Mouse (Mus musculus) ES-E14 (cell line): ENCODE results near the gene Chrna7.

Source experiments
- CHD2 ChIP-seq: IDR thresholded peaks from 2 replicates; pipeline ENCODE4 v1.6.1; 2014; ENCODE audit warnings: mild to moderate bottlenecking, low read depth, low read length, inconsistent platforms
- HCFC1 ChIP-seq: IDR thresholded peaks from 2 replicates; pipeline ENCODE4 v1.6.1; 2012; ENCODE audit warnings: low read length, inconsistent platforms, borderline replicate concordance; ENCODE audit not compliant: insufficient read depth
- MAFK ChIP-seq: IDR thresholded peaks from 2 replicates; pipeline ENCODE4 v1.6.1; 2014; ENCODE audit warnings: mild to moderate bottlenecking, low read depth, low read length, inconsistent platforms; ENCODE audit not compliant: insufficient read depth
- ZC3H11A ChIP-seq: IDR thresholded peaks from 2 replicates; pipeline ENCODE4 v1.6.1; 2012; ENCODE audit warnings: low read depth, mild to moderate bottlenecking, inconsistent platforms, low read length, borderline replicate concordance
- ZNF384 ChIP-seq: IDR thresholded peaks from 2 replicates; pipeline ENCODE4 v1.6.1; 2012; ENCODE audit warnings: low read depth, low read length, inconsistent platforms

DNA sequence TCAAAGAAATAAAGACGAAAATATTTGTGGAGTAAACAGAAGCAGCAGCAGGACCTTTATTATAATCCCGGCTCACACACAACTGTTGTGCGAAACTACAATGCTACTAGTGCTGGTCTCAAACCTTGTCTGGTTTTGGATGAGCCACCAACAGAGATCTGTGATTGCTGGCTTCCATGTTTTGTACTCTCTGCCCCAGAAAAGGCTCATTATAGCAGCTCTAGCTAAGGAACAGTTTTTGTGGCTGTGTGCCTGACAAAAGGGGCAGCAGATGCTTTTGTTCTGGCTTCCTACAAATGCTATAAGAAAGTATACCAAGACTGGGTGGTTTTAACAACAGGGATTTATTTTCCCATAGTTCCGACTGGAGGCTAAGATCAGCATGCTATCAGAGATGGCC, 126.4 kb downstream of the Chrna7 start:
- TF ChIP-seq CHD2 (no peak), MAFK (no peak), ZNF384 (no peak), ZC3H11A (no peak), HCFC1 (no peak)
